Mouse (Mus musculus): ENCODE data around the gene 4930451I11Rik. TPM values are rescaled to one million over a fixed set of nuclear protein-coding genes. Genes with fewer than 3 reads are reported as not detected.

4930451I11Rik gene
- 0.53 TPM in 1 of 2 replicates, not detected in the other for polyA plus RNA-seq (2012; rRNA removed)

DNA sequence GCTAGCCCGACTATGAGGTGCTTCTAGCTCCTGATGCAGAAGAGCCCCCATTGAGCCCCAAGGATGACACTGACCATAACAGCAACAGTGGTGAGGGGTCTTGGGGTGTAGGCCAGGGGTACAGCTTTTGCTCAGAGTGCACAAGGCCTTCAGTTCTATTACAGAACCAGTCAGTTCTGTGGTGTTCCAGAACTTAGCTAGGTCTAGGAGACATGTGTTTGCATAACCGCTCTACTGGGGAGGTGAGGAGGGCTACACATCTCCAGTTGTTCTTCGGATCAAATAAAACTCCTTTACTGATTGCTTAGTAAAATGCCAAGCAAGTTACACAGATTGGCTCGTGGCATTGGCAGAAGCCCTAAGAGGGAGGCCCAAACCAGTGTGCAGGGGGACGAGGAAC, at the start of gene 4930451I11Rik:
Gene 4930451I11Rik, minus strand, starts transcription at position 101 of the 400 bp plus-strand sequence.
- DNase-seq (ENCODE audit: extremely low spot score in 1 of 2, low spot score in 1 of 2): no peak

DNA sequence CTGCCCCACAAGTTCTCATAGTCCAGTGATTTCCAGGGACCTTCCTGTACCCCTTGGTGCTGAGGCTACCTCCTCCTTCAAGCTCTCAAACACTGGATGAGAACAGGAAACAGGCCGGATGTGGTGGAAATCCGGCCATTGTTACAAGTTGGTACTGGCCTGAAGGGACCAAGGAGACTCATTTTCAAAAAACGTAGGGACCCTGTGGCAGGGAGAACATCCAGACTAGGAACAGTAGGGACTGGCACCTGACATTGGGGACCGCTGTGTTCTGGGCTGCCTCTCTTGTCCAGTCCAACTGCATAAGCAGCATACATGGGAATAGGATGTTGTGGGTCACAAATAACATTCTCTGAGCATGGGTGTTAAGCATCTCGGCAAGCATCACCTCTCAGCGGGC, 49.6 kb upstream of the 4930451I11Rik start:
- no peak for DNase-seq (ENCODE audit: extremely low spot score in 1 of 2, low spot score in 1 of 2)

DNA sequence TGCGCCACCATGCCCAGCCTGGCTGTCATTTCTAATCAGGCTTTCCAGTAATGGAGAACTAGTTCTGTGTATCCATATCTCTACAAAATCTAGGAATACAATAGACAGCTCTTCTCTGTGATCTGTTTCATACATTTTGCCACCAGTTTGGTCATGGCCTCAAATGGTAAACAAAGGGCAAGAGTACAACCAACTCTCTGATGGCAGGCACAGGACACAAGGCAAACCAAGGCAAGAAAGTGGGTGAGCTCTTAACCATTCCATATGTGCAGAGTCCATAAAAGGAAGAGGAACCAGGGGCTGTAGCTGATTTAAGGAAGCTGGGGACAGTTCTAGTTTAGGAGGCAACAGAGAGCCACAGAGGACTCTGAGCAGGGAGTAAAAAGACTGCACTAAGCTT, 45.8 kb upstream of the 4930451I11Rik start:
- no peak for DNase-seq (ENCODE audit: extremely low spot score in 1 of 2, low spot score in 1 of 2)

DNA sequence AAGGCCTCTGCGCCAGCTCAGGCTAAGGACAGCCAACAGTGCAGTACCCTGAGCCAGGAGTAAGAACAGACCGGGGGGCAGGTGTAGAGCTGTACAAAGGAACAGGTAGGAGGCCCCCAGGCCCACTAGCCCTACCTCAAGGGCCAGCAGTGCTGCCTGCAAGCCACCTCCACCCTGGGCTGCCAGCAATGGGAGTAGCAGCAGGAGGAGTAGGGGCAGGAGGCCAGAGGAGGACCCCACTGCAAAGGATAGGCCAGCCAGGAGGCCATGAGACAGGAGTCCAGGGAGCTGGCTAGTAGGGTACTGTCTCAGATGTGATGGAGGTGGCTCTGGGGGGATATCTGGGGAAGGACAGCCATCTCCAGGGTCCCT, 39.1 kb upstream of the 4930451I11Rik start:
- no peak for DNase-seq (ENCODE audit: extremely low spot score in 1 of 2, low spot score in 1 of 2)

DNA sequence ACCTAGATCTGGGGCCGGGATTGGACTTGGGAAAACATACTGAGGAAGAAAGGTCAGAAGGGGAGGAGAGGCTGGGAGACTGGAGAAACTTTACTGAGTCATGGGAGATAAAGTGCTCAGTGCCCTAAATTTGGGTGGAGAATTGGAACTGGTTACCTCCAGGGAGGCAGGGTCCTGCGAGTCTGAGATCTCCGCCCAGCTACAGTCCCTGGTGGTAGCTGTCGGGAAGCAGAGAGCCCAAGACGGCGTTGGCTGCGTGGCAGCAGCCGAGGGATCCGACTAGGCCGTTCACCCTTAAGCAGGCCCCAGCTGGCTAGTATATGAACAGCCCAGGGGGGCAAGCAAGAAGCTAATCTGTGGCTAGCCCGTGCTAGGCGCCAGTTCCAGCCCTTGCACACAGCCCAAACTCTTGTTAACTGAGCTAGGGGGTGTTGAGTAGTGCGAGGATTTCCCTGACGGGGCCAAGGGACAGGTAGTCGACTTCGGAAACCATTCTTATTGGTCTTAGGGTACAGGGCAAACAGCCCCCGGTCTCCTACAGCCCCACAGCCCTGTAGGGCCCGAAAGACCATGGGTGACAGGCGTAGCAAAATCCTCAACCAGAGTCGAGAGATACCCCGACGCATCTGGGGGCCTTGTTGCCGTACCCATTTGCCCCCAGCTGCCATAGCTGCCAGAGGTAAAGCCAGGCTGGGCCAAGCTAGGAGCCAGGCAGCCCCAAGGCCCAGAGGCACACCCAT, 38.5 kb upstream of the 4930451I11Rik start:
- no peak for DNase-seq (ENCODE audit: extremely low spot score in 1 of 2, low spot score in 1 of 2)

DNA sequence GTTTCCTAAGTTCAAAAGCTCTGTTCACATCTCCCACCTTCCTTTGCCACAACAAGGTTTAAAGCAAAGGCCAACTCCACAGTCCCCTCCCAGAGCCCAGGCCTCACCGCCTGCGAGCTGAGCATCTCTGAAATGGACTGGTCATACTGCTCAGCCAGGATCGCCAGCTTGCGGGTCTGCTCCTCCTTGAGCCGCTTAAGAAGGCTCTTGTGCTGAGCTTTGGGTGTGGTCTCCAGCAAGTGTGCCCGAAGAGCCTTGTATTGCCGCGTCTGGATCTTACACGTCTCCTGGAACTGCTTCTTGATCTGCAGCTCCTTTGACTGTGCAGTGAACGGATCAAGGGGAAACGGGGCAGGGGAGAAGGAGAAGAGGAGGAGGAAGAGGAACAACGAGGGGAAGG, 36.6 kb upstream of the 4930451I11Rik start:
- DNase-seq (ENCODE audit: extremely low spot score in 1 of 2, low spot score in 1 of 2): no peak

DNA sequence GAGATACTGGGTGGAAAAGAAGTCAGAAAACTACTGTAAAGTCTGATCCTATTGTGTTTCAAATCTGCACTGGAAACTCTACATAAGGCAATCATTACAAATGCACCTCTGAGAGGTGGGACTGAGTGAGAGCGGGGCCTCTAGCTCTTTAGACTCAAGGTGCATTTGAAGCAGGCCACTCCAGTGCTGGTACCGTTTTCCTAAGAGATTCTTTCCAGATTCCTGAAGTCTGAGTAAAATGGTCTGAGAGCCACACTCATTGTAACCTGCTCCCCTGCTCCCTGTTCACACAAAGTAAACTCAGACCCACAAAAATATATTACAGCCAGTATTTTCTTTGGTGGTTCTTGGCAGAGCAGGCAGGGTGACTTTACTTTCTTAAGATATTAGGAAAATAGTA, 36.1 kb upstream of the 4930451I11Rik start:
- no peak for DNase-seq (ENCODE audit: extremely low spot score in 1 of 2, low spot score in 1 of 2)

DNA sequence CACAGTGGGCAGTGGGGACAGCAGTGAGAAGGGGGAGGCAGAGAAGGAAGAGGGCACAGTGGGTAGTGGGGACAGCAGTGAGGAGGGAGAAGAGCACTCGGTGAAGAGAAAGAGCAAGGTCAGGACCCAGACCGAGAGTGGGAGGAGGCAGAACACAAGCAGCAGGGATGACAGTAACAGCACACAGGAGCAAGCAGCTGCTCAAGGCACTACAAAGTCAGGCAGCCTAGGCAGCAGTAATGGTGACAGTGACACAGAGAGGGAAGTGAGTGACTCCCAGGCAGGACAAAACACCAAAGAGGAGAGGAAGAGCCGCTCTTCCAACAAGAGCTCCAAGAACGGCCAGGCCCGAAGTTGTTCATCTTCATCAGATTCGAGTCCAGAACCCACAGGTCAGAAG, 32.4 kb upstream of the 4930451I11Rik start:
- no peak for DNase-seq (ENCODE audit: extremely low spot score in 1 of 2, low spot score in 1 of 2)

DNA sequence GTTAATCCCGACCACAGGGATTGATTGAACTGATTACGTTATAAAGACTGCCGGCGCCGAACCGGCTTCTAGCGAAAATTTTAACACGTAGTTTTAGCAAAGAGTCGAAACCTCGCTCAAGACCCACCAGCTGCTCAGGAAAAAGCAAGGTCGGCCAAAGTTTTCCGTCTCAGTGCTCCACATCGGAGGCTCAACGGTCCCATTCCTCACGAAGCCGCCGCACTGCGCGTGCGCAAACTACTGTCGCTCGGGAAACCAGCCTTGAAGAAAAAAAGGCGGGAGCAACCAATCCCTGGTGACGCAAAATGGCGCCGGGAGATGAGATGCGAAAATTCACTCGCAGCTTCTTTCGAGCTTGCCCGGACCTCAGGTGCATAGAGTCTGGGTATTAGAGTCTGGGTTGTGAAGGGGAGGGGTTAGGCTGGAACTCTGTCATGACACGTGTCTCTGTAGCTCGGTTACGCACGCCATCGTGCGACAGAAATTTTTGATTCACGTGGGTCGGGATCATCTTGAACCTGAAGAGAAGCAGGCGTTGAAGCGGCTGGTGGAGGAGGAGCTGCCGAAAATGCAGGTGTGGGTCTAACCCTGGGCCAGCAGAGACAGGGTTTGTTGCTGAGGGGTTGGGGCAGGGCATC, 30.8 kb upstream of the 4930451I11Rik start, which contains the start of gene Ino80e:
Gene Ino80e, minus strand, starts transcription at position 231 of the 638 bp plus-strand sequence.
- peak; percentile 85 to 97 for DNase-seq (ENCODE audit: extremely low spot score in 1 of 2, low spot score in 1 of 2)

DNA sequence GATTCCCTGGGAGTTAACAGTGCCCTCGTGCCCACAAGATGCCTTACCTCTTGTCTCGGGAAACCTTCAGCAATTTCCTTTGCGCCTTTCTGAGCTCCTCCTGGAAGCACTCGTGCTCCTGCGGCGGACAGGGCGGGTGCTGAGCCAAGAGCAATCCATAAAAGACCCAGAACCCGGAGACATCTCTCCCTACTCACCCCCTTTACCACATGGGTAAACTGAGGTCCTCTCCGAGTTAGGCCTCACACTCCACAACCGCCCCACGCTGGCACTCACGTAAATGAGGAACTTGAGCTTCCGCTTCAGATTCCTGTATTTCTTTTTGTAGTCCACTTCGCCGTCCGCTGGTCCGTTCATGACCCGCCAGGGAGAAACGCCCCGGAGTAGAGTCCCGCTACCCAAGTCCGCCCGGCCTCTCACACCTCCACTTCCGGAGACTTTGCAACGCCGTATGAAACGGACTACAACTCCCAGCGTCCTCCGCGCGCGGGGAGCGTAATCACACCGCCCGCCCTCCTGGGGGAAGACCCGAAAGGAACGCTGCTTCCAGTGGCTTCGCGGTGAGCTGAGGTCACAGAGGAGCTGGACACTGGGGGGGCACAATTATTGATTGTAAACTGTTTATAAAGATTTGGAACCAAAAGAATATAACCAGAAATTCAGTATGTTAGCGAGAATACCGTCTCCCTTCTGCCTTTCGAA, 30.1 kb upstream of the 4930451I11Rik start, which contains the start of gene Hirip3:
Gene Hirip3, plus strand, starts transcription at position 544 of the 702 bp plus-strand sequence.
- peak; percentile 92 to 97 for DNase-seq (ENCODE audit: extremely low spot score in 1 of 2, low spot score in 1 of 2)

DNA sequence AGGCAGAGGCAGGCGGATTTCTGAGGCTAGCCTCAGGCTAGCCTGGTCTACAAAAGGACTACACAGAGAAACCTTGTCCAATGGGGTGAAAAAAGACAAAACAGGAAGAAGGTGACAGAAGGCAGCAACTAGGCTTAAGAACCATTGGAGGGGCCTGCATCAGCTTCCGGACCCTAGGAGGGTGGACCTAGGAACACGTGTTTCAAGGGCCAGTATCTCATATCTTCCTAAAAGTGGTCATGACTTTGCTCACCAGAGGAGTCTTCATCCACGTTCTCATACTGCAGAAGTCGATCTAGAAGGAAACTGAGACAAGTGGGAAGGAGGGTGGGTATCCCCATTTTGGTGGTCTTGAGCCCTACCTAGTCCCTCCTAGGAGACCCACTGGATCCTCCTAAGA, 29.5 kb upstream of the 4930451I11Rik start:
- DNase-seq (ENCODE audit: extremely low spot score in 1 of 2, low spot score in 1 of 2): no peak

DNA sequence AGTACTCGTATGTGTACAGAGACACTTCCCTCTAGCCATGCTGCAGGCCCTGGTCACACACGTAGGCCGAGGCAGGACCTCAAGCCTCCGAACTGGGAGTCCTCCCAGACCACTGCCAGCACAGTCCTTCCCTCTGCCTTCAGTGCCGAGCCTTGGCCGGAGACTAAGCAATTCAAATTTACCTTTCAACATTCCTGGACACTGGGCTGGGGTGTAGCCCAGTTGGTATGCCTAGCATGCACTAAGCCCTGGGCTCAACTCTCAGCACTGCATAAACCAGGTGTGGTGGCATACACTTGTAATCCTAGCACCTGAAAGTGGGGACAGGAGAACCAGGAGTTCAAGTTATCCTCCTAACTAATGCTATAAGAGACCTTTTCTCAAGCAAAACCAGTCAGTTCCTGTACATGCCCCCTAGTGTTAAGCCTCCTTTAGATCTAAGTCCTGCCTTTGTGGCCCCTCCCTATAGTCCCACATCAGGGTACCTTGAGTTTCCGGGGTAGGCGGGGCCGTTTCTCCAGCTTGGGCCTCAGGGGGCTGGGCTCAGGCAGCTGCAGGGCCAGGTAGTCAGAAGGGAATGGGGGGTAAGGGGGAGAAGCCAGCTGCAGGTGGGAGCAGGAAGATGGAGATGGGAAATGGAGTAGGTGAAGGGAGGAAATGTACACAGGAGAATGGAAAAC, 25.4 kb upstream of the 4930451I11Rik start:
- no peak for DNase-seq (ENCODE audit: extremely low spot score in 1 of 2, low spot score in 1 of 2)

DNA sequence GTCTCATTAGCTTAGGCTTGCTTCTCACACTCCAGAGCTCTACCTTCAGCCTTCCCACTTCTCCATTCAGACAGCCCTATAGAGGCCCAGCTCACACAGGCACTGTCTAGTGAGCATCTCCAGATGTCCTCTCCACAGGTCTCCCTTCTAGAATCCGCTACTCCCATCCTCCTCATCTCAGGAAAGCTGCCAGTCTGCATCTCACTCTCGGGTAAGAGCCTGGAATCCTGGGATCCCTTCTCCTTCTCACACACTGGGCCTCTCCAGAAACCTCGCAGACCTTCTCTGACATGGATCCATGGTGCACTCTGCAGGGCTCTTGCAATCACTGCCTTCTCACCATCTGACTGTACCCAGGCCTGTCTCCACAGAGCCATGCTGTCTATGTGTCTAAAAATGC, 24.2 kb upstream of the 4930451I11Rik start:
- no peak for DNase-seq (ENCODE audit: extremely low spot score in 1 of 2, low spot score in 1 of 2)

DNA sequence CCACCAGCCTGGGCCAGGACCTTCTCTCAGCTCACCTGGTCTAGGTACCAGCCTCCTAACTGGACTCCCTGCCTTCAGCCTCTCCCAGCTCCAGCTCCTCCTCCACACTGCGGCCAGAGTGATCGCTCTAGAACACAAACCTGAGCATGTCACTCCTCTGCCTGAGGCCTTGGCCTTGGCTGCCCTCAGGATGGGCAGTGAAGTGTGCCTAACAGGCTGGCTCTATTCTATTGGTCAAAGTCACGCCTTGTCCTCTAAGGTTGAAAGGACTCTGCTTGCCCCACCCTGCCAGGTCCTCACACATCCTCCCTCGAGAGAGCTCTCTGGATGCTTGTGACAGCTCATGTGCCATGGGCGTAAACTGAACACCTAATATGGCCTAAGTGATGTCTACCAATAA, 22.0 kb upstream of the 4930451I11Rik start:
- no peak for DNase-seq (ENCODE audit: extremely low spot score in 1 of 2, low spot score in 1 of 2)

DNA sequence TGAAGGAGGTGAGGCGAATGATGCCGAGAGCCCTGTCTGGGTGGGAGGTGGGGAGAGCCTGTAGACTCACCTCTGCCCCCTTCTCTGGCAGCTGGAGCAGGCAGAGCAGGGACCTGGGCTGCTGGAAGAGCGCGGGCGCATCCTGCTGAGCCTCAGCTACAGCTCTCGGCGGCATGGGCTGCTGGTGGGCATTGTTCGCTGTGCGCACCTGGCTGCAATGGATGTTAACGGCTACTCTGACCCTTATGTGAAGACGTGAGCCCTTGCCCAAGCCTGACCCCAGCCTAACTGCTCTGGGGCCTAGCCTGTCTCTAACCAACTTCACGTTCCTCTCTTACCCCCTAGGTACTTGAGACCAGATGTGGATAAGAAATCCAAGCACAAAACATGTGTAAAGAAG, 19.8 kb upstream of the 4930451I11Rik start:
- no peak for DNase-seq (ENCODE audit: extremely low spot score in 1 of 2, low spot score in 1 of 2)

DNA sequence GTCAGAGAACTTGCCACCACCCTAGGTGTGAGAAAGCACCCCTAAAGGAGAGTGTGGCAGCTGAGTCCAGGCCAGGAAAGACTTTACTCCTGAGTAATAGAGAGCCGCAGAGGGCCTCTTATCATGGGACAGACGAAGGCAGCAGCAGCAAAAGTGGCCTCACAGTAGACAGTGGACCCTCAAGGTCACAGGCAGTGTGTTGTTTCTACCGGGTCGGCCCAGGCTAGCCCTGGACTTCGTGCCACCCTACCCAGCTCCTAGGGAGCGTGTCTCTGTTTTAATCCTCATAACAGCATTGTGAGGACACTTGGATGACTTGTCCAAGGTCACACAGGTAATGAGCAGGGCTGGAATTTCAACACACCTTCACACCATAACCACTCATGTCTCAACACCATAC, 18.7 kb upstream of the 4930451I11Rik start:
- DNase-seq (ENCODE audit: extremely low spot score in 1 of 2, low spot score in 1 of 2): no peak

DNA sequence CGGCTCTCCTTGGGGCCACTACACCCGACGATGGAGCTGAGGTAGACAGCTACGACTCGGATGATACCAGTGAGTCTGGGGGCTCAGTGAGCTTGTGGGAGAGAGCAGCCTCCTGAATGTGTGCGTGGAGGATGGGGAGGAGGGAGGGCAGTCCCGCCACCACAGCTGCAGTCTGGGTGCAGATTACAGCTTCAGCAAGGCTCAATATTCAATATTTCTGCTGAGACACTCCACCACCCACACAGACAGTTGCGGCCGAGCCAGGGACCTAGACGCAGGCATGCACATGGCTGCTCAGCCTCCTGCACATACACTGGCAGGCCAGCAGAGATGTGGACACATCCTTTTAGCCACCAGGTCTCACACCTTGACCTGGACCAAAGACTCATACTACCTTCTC, 17.4 kb upstream of the 4930451I11Rik start:
- peak in 1 of 2 experiments; percentile 66 for DNase-seq (ENCODE audit: extremely low spot score in 1 of 2, low spot score in 1 of 2)

DNA sequence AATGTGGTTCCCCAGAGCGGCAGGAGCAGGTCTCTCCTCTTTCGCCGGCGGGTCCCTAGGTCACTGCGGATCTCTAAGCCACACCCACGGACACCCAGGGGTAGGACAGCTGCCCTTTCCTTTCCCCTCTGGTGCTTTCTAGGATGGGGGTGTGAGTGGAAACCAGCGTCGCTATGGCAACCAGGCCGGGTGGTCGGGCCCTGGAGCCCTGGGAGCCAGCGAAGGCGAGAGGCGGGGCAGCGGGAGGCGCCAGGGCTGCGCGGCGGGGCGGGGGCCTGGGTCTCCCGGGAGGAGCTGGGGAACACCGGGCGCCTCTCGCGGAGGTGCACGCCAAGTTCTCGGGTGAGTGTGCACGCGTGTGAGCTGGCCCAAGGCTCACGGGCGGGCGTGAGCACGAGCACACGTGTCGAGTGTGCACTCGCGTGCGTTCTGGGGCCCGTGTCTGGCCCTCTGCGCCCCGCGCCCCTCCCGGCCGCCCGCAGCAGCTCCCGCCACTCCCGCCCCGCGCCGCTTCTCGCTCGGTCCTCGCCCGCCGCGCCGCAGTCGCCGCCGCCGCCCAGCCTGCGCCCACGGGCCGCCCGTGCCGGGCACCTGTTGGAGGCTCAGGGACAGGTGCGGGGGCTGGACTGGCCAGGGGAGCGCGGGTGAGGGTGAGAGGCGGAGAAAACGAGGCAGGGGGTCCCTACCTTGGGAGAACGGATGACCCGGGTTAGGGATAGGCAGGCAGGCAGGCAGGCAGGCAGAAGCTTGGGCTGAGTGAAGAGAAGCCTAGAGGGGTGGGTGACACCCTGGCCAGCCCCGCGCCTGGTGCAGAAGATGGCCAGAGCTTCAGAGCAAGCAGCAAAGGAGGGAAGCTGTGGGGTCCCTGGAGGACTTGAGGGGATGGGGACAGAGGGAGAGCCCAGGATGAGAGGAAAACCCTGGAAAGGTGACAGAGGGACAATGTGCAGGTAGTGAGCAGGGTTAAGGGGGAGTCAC, 16.3 kb upstream of the 4930451I11Rik start:
- no peak for DNase-seq (ENCODE audit: extremely low spot score in 1 of 2, low spot score in 1 of 2)

DNA sequence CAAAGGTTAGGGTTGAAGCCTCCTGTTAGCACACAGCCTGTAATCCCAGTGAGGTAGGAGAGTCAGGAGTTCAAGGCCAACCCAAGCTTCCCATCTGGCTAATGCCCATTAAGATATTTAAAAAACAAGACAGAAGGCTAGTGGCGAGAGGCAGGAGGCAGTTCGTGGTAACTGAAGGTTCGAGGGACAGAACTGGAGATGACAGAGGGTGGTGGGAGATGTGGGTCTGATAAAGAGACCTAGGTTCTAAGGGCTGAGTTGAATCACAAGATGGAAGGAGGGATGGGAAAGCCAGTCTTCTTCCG, 15.6 kb upstream of the 4930451I11Rik start, which contains the start of gene Doc2a:
Gene Doc2a, plus strand, starts transcription at position 301 of the 305 bp plus-strand sequence.
- no peak for DNase-seq (ENCODE audit: extremely low spot score in 1 of 2, low spot score in 1 of 2)

DNA sequence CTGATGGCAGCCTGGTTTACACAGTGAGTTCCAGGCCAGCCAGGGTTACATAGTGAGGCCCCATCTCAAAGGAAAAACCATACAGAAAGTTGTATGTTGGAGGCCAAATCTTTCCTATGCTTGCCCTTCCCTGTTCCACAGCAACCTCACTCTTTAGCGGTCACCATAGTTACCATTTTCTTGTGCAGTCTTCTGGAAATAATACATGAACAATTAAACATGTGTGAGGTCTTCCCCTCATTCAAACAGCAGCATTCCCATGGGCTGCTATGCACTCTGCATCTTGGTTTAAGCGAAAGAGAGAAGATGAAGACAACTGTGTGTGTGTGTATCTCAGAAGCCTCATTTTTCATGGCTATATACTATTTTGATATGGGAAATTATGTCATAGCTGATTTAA, 14.1 kb upstream of the 4930451I11Rik start:
- no peak for DNase-seq (ENCODE audit: extremely low spot score in 1 of 2, low spot score in 1 of 2)

Data from frontal cortex, adult 2 months (tissue).